Mouse (Mus musculus) cerebellum, postnatal 36 days (tissue): ENCODE measurements around the gene Tbc1d21.

Source experiments
- DNase-seq, 2 experiments: peaks; one replicate each; pipeline ENCODE4 v3.0.0; 2021 to 2022; ENCODE audit warnings: mixed read lengths in 2 of 2

Gene Tbc1d21

GRCm38 (mm10) chr9:58370355-58370754 is at the start of gene Tbc1d21:
Tbc1d21 (minus strand) TSS chr9:58370455.
- no peak for DNase-seq

GRCm38 (mm10) chr9:58411556-58411955 is 41.3 kb upstream of the Tbc1d21 start:
- no peak for DNase-seq

GRCm38 (mm10) chr9:58410057-58410735 is 39.9 kb upstream of the Tbc1d21 start:
- peak; percentile 86 to 87 for DNase-seq

GRCm38 (mm10) chr9:58409247-58409646 is 39.0 kb upstream of the Tbc1d21 start:
- DNase-seq = no peak

GRCm38 (mm10) chr9:58404412-58404811 is 34.2 kb upstream of the Tbc1d21 start:
- DNase-seq = no peak

DNA sequence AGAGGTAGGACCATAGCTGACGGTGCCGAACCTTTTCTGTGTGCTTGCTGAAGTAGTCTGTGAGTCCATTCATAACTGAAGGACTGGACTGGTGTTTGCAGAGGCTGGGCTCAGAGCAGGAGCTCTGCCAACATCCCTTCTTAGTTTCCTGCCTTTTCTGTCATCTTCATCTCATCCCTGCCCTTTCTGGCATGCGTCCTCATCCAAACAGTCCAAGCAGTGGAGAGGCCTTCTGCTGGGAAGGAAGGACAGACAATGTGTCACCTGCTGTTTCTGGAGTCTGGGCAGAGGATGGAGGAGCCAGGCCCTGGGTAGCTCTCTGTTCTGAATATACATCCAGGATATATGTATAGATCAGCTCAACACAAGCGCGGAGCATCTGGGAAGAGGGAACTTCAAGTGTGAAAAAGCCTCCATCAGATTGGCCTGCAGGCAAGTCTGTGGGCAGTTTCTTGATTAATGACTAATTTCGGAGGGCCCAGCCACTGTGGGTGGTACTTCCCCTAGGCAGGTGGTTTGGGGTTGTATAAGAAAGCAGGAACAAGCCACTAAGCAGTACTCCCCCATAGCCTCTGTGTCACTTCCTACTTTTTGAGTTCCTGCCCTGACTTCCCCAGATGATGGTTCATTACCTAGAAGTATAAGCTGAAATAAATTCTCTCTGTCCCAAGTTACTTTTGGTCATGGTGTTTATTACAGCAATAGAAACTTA is 31.3 kb upstream of the Tbc1d21 start:
- DNase-seq = peak; percentile 67 to 68

- DNase-seq = no peak
These were observed 29.4 kb upstream of the Tbc1d21 start for GRCm38 (mm10) chr9:58399609-58400008.

GRCm38 (mm10) chr9:58394605-58395004 is 24.4 kb upstream of the Tbc1d21 start:
- DNase-seq = peak in 1 of 2 experiments; percentile 27

GRCm38 (mm10) chr9:58393875-58394274 is 23.6 kb upstream of the Tbc1d21 start:
- DNase-seq = peak; percentile 76 to 81

GRCm38 (mm10) chr9:58388381-58388780 is 18.1 kb upstream of the Tbc1d21 start:
- no peak for DNase-seq

- no peak for DNase-seq
These were observed 8.6 kb upstream of the Tbc1d21 start for GRCm38 (mm10) chr9:58378878-58379277.

DNA sequence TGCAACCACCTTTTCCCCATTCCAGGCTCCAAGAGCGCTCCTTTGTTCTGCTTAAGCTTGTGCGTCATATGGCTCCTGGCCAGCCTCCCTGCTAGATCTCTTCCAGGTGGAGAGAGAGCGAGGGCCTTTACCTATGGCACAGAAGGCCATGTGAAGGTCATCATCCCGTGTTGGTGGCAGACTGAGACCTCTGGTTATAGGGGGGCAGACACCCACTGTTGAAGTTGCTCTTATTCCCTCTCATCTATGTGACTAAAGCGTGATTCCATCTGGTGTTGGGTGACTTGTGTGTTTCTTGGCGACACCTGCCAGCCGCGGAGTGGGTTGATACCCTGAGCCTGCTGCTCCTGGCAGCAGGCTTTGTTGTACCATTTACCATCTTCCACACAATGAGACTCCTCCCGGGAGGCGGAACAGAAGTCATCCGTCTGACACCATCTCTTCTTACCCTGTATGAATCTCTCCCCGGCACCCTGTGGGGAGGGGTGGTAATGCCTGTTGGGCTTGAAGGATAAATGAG is 3.7 kb upstream of the Tbc1d21 start:
- peak; percentile 29 to 39 for DNase-seq

GRCm38 (mm10) chr9:58371914-58372313 is 1.7 kb upstream of the Tbc1d21 start:
- DNase-seq = no peak

- peak; percentile 31 to 45 for DNase-seq
These were observed 611 bp downstream of the Tbc1d21 start for GRCm38 (mm10) chr9:58369644-58370043.

DNA sequence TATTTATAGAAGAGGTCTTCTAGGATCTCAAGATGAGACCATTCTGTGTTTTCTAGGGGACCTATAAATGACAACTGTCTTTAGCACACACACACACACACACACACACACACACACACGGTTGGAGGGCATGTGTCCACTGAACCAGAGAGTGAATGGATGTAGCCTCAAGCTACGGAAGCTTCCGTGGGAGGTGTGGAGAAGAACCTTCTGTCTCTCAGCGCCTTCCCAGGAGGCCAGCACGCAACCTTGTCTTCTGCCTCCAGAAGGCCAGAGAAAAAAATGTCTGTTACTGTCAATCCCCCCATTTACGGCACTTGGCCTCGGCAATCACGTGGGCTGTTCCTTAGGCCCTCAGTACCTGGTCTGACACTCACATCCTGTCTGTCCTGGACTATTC is 5.9 kb downstream of the Tbc1d21 start:
- no peak for DNase-seq

GRCm38 (mm10) chr9:58361956-58362355 is 8.3 kb downstream of the Tbc1d21 start:
- DNase-seq = no peak

- DNase-seq = no peak
These were observed 8.9 kb downstream of the Tbc1d21 start for GRCm38 (mm10) chr9:58361373-58361772.

DNA sequence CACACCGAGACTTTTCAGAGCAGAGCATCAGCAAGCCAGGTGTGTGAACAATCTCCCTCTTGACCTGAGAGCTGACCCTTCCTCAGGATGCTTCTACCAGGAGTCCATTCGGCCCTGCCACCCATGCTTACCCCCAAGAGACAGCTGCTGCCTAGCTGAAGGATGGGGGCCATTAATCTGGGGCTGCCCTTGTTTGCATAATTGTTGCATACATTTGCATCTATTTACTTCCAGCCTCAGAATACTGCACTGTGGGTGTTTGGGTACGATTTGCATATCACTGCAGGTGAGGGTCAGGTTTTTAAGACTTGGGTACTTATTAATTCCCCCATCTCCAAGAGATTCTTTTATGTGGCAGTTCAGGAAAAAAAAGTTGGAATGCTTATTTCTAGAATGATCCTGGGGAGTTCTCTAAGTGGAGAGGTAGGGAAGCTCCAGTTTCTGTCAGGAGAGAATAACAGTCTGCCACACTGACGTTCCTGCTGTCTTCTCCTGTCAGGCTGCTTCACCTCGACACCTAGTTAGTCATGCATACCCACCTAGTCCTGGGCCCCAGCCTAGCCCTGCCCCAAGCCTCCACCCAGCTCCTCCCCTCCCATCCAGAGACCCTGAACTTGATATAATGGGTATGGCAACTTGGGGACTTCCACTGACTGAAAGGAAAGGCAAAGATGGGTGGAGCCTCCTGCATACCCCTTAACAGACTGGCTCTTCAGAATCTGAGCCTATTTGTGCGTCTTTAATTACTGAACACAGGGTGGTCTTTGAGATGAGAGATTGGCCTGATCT is 14.8 kb downstream of the Tbc1d21 start:
- DNase-seq = no peak

DNA sequence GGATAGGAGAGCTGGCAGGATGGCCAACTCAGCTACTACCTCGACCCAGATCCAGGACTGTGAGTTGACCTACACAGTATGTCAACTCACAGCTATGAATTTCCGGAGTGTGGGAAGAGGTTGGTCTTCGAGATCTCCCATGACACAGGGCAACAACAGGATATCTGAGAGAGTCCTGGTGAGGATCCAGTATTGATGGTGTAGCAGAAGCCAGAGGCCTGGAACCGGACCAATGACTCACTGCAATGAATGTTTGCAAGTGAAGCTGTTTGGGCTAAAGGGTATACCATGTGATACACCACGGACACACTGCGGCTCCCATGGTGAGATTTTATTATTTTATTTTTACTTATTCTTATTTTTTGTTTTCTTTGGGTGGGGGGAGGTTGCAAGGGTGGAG is 15.6 kb downstream of the Tbc1d21 start:
- no peak for DNase-seq

- no peak for DNase-seq
These were observed 17.0 kb downstream of the Tbc1d21 start for GRCm38 (mm10) chr9:58353224-58353623.

DNA sequence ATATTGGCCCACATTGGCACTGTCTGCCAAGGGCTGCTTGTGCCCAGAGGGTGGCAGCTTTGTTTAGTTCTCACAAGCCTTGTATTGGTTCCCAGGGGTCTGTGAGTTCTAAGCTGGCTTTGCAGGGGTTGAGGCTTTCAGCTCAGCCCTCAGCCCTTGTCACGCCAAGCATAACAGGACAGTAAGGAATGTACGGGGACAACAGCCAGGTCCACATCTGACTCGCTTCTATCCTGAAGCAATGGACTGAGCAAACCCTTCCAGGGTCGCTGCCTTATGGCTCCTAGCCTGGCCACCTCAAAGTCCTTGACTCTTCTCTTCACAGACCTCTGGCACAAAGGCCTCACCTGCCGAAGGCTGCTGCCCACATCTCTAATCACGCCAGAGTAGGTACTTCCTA is 22.5 kb downstream of the Tbc1d21 start:
- no peak for DNase-seq

DNA sequence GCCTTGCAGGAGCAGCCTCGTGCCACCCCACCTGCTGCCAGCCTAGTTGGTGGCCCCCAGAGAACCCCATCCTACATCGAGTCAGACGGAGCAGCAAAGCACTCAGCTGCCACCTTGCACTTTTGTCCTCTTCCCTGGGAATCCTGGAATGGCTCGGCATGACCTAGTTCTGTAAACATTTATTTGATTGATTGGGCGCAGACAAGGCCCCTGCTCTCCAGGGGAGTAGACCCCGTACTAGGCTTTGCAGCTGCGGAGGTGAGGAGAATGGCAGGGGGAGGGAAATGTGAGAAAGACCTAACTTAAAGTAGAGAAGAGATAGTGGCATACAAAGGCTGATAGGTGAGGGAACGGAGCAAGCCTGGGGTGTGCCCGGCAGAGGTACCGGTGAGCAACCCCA is 23.8 kb downstream of the Tbc1d21 start:
- DNase-seq = no peak

- no peak for DNase-seq
These were observed 24.3 kb downstream of the Tbc1d21 start for GRCm38 (mm10) chr9:58345963-58346362.
